Mouse (Mus musculus) MEL (cell line): ENCODE data around the gene Enpp3. TPM values are rescaled to one million over a fixed set of nuclear protein-coding genes. Genes with fewer than 3 reads are reported as not detected.

Experiments used
- DNase-seq: peaks from one replicate; pipeline ENCODE4 v3.0.0; 2011; ENCODE audit warnings: low read depth, low spot score
- H3K27ac ChIP-seq: 2 replicates; pipeline ENCODE4 v1.5.1; 2012; ENCODE audit warnings: low read depth, mild to moderate bottlenecking, control low read depth, low read length, moderate library complexity; ENCODE audit not compliant: control insufficient read depth
- H3K27me3 ChIP-seq, 2 experiments: fragments of 150-350 bp in 1 of 2; sonication (generic) in 1 of 2; 2 replicates each; pipeline ENCODE4 v1.6.1; 2012; ENCODE audit warnings: low read length in 2 of 2, mild to moderate bottlenecking in 2 of 2, improper control_type of control experiment in 1 of 2, moderate library complexity in 1 of 2; ENCODE audit not compliant: insufficient read depth in 2 of 2, control insufficient read depth in 1 of 2
- H3K36me3 ChIP-seq, 2 experiments: 2 replicates each; pipeline ENCODE4 v1.6.1; 2012 to 2014; ENCODE audit warnings: low read length in 2 of 2, improper control_type of control experiment in 1 of 2, inconsistent platforms in 1 of 2, mild to moderate bottlenecking in 1 of 2; ENCODE audit not compliant: insufficient read depth in 2 of 2, control insufficient read depth in 1 of 2
- H3K4me1 ChIP-seq, 2 experiments: fragments of 150-350 bp in 1 of 2; sonication (generic) in 1 of 2; 2 replicates each; pipeline ENCODE4 v1.6.1; 2012; ENCODE audit warnings: low read length in 2 of 2, improper control_type of control experiment in 1 of 2, mild to moderate bottlenecking in 1 of 2; ENCODE audit not compliant: insufficient read depth in 2 of 2, control insufficient read depth in 1 of 2
- H3K4me3 ChIP-seq, 2 experiments: fragments of 150-350 bp in 1 of 2; sonication (generic) in 1 of 2; 2 replicates each; pipeline ENCODE4 v1.5.1; 2012; ENCODE audit warnings: low read depth in 2 of 2, low read length in 2 of 2, mild to moderate bottlenecking in 2 of 2, moderate library complexity in 2 of 2, control low read depth in 1 of 2, improper control_type of control experiment in 1 of 2; ENCODE audit not compliant: control insufficient read depth in 1 of 2, insufficient read depth in 1 of 2
- H3K79me2 ChIP-seq: 2 replicates; pipeline ENCODE4 v1.6.1; 2012; ENCODE audit warnings: mild to moderate bottlenecking, low read length, moderate library complexity; ENCODE audit not compliant: control insufficient read depth, poor library complexity, insufficient read depth
- H3K9ac ChIP-seq: 2 replicates; pipeline ENCODE4 v1.6.1; 2012; ENCODE audit warnings: low read depth, mild to moderate bottlenecking, control low read depth, low read length, moderate library complexity; ENCODE audit not compliant: control insufficient read depth, poor library complexity, severe bottlenecking
- H3K9me3 ChIP-seq: fragments of 150-350 bp; sonication (generic); replicated peaks from 2 replicates; pipeline ENCODE4 v1.6.1; 2012; ENCODE audit warnings: mild to moderate bottlenecking, low read length, improper control_type of control experiment, moderate library complexity; ENCODE audit not compliant: insufficient read depth
- BHLHE40 ChIP-seq: IDR thresholded peaks from 2 replicates; pipeline ENCODE4 v1.6.1; 2012; ENCODE audit warnings: low read depth, mild to moderate bottlenecking, inconsistent platforms, low read length, improper control_type of control experiment, borderline replicate concordance
- CHD2 ChIP-seq: IDR thresholded peaks from 2 replicates; pipeline ENCODE4 v1.6.1; 2011; ENCODE audit warnings: low read length, improper control_type of control experiment
- CTCF ChIP-seq, 3 experiments: IDR thresholded peaks in 2 of 3; conservative IDR thresholded peaks in 1 of 3; 2 replicates each; pipeline ENCODE4 v1.5.1; 2011 to 2012; ENCODE audit warnings: low read length in 3 of 3, low read depth in 2 of 3, mild to moderate bottlenecking in 2 of 3, improper control_type of control experiment in 1 of 3, inconsistent platforms in 1 of 3, mixed read lengths in 1 of 3, moderate library complexity in 1 of 3; ENCODE audit not compliant: control insufficient read depth in 1 of 3, insufficient read depth in 1 of 3, poor library complexity in 1 of 3, severe bottlenecking in 1 of 3
- E2F4 ChIP-seq: IDR thresholded peaks from 2 replicates; pipeline ENCODE4 v1.6.1; 2011; ENCODE audit warnings: low read depth, low read length, improper control_type of control experiment, borderline replicate concordance
- ELF1 ChIP-seq: IDR thresholded peaks from 2 replicates; pipeline ENCODE4 v1.6.1; 2014; ENCODE audit warnings: low read depth, mild to moderate bottlenecking, inconsistent platforms, low read length, improper control_type of control experiment, moderate library complexity
- ETS1 ChIP-seq: IDR thresholded peaks from 2 replicates; pipeline ENCODE4 v1.6.1; 2012; ENCODE audit warnings: low read depth, mild to moderate bottlenecking, inconsistent platforms, low read length, improper control_type of control experiment, moderate library complexity
- GABPA ChIP-seq: IDR thresholded peaks from 2 replicates; pipeline ENCODE4 v1.6.1; 2012; ENCODE audit warnings: low read depth, mild to moderate bottlenecking, inconsistent platforms, low read length, improper control_type of control experiment, moderate library complexity
- JUND ChIP-seq: IDR thresholded peaks from 2 replicates; pipeline ENCODE4 v1.6.1; 2011; ENCODE audit warnings: low read depth, mild to moderate bottlenecking, improper control_type of control experiment, low read length
- MAX ChIP-seq: IDR thresholded peaks from 2 replicates; pipeline ENCODE4 v1.6.1; 2011; ENCODE audit warnings: low read length, improper control_type of control experiment
- MAZ ChIP-seq: IDR thresholded peaks from 2 replicates; pipeline ENCODE4 v1.6.1; 2012; ENCODE audit warnings: low read depth, mild to moderate bottlenecking, inconsistent platforms, low read length, improper control_type of control experiment
- MEF2A ChIP-seq: IDR thresholded peaks from 2 replicates; pipeline ENCODE4 v1.6.1; 2014; ENCODE audit warnings: low read depth, mild to moderate bottlenecking, inconsistent platforms, low read length, improper control_type of control experiment; ENCODE audit not compliant: poor library complexity, insufficient replicate concordance, severe bottlenecking; ENCODE audit errors: extremely low read depth
- MYB ChIP-seq: IDR thresholded peaks from 2 replicates; pipeline ENCODE4 v1.6.1; 2011; ENCODE audit warnings: mild to moderate bottlenecking, low read depth, low read length, improper control_type of control experiment
- MYC ChIP-seq: IDR thresholded peaks from 2 replicates; pipeline ENCODE4 v1.6.1; 2011; ENCODE audit warnings: low read depth, mild to moderate bottlenecking, low read length, improper control_type of control experiment, moderate library complexity
- NELFE ChIP-seq: IDR thresholded peaks from 2 replicates; pipeline ENCODE4 v1.6.1; 2011; ENCODE audit warnings: low read depth, low read length, improper control_type of control experiment
- POLR2A ChIP-seq, 2 experiments: IDR thresholded peaks; 2 replicates each; pipeline ENCODE4 v1.6.1; 2011 to 2012; ENCODE audit warnings: low read length in 2 of 2, mild to moderate bottlenecking in 2 of 2, control low read depth in 1 of 2, improper control_type of control experiment in 1 of 2, low read depth in 1 of 2, moderate library complexity in 1 of 2; ENCODE audit not compliant: control insufficient read depth in 1 of 2, insufficient read depth in 1 of 2, poor library complexity in 1 of 2
- POLR2AphosphoS2 ChIP-seq: IDR thresholded peaks from 2 replicates; pipeline ENCODE4 v1.6.1; 2011; ENCODE audit warnings: low read length, improper control_type of control experiment
- RAD21 ChIP-seq: IDR thresholded peaks from 2 replicates; pipeline ENCODE4 v1.6.1; 2011; ENCODE audit warnings: mild to moderate bottlenecking, low read depth, low read length, improper control_type of control experiment
- SIN3A ChIP-seq: IDR thresholded peaks from 2 replicates; pipeline ENCODE4 v1.6.1; 2012; ENCODE audit warnings: low read length, improper control_type of control experiment, inconsistent platforms
- SMC3 ChIP-seq: IDR thresholded peaks from 2 replicates; pipeline ENCODE4 v1.6.1; 2011; ENCODE audit warnings: low read depth, low read length, improper control_type of control experiment
- TAL1 ChIP-seq: IDR thresholded peaks from 2 replicates; pipeline ENCODE4 v1.6.1; 2012; ENCODE audit warnings: mild to moderate bottlenecking, inconsistent platforms, low read length, moderate library complexity, mixed read lengths
- TCF12 ChIP-seq: IDR thresholded peaks from 2 replicates; pipeline ENCODE4 v1.6.1; 2014; ENCODE audit warnings: low read depth, mild to moderate bottlenecking, inconsistent platforms, low read length, improper control_type of control experiment, moderate library complexity
- UBTF ChIP-seq: IDR thresholded peaks from 2 replicates; pipeline ENCODE4 v1.6.1; 2012; ENCODE audit warnings: low read depth, mild to moderate bottlenecking, inconsistent platforms, low read length, improper control_type of control experiment, moderate library complexity, borderline replicate concordance; ENCODE audit not compliant: insufficient read depth
- ZC3H11A ChIP-seq: IDR thresholded peaks from 2 replicates; pipeline ENCODE4 v1.6.1; 2012; ENCODE audit warnings: low read depth, mild to moderate bottlenecking, inconsistent platforms, low read length, improper control_type of control experiment
- ZKSCAN1 ChIP-seq: IDR thresholded peaks from 2 replicates; pipeline ENCODE4 v1.6.1; 2012; ENCODE audit warnings: low read depth, mild to moderate bottlenecking, inconsistent platforms, low read length, improper control_type of control experiment, moderate library complexity
- ZNF384 ChIP-seq: IDR thresholded peaks from 2 replicates; pipeline ENCODE4 v1.6.1; 2012; ENCODE audit warnings: low read depth, mild to moderate bottlenecking, inconsistent platforms, low read length, improper control_type of control experiment
- polyA plus RNA-seq, 2 experiments: library from polyadenylated mRNA; stranded (reverse) in 1 of 2; unstranded in 1 of 2; fragments of >175 nt in 1 of 2; fragments of >200 nt in 1 of 2; gene quantifications; 2 replicates each; pipeline versions ENCODE4 v1.2.1 to v1.2.4; 2012; ENCODE audit warnings: low replicate concordance in 2 of 2, low read depth in 1 of 2; ENCODE audit not compliant: insufficient read length in 2 of 2, insufficient read depth in 1 of 2, missing spikeins in 1 of 2
- total RNA-seq: library from RNA; depleted of rRNA; stranded (reverse); fragments of 300-350 nt; gene quantifications from 2 replicates; pipeline ENCODE4 v1.2.3, GENCODE M21; 2012

Gene Enpp3
- total and polyA plus RNA-seq, 3 experiments = 0.08 to 0.22 TPM; not detected in 1

- no peak for TF ChIP-seq E2F4
- TF ChIP-seq, all 39 proteins: peak for 7
Observed at GRCm38 (mm10) chr10:24797246-24797645, 45.4 kb downstream of the Enpp3 start (continued).

GRCm38 (mm10) chr10:24792756-24793155 lies 49.9 kb downstream of the Enpp3 start:
- Histone ChIP-seq H3K27ac (no peak overlapping the region), H3K9ac (no peak overlapping the region), H3K27me3 (no peaks in the 10 kb centered on the region), H3K4me3 (no peak overlapping the region), H3K36me3 (no peaks in the 10 kb centered on the region; a peak in 1 of 4 replicates), H3K4me1 (peaks cover 2 to 5% of the 10 kb centered on the region in 2 experiments; a peak in 3 of 4 replicates), H3K79me2 (no peaks in the 10 kb centered on the region), H3K9me3 (no peaks in the 10 kb centered on the region)
- no peak for TF ChIP-seq POLR2A (IDR thresholded peaks at IDR 0.05; ENCODE audit: control insufficient read depth in 1 of 2, insufficient read depth in 1 of 2, low read depth in 1 of 2, low read length in 2 of 2, poor library complexity in 1 of 2)
- no peak for TF ChIP-seq MYC
- no peak for TF ChIP-seq UBTF
- no peak for TF ChIP-seq MEF2A
- no peak for TF ChIP-seq BHLHE40
- no peak for TF ChIP-seq MYB
- no peak for TF ChIP-seq CHD2
- TF ChIP-seq ZNF384 = no peak
- DNase-seq = no peak

GRCm38 (mm10) chr10:24789747-24790545 lies 52.7 kb downstream of the Enpp3 start:
- TF ChIP-seq TAL1 (no peak), GABPA (no peak), BHLHE40 (0 out of 2 replicates have a peak, but pooled peaks have one; percentile 6), MYC (peak; percentile 46; the same call in 1 of the 2 replicates), JUND (no peak), MYB (no peak), ETS1 (0 out of 2 replicates have a peak, but pooled peaks have one; percentile 26), ELF1 (no peak), SMC3 (peak; percentile 77), ZKSCAN1 (no peak), ZC3H11A (peak; percentile 59), MAX (no peak), E2F4 (no peak), RAD21 (peak; percentile 76), MAZ (no peak), CTCF (IDR thresholded peaks at IDR 0.05 in 2 of 3, conservative IDR thresholded peaks at IDR 0.05 in 1 of 3; ENCODE audit: control insufficient read depth in 1 of 3, insufficient read depth in 1 of 3, low read depth in 2 of 3, low read length in 3 of 3, poor library complexity in 1 of 3, severe bottlenecking in 1 of 3) (peak; percentile 80 to 90 (median 85)), TCF12 (no peak), POLR2AphosphoS2 (no peak), NELFE (no peak), SIN3A (peak; percentile 36; the same call in 1 of the 2 replicates)
- H3K4me3 ChIP-seq = no peak overlapping the region
- H3K4me1 ChIP-seq = peaks cover 4 to 19% of the 10 kb centered on the region in 2 experiments
- H3K9ac ChIP-seq = no peak overlapping the region
- no peaks in the 10 kb centered on the region for H3K9me3 ChIP-seq
- peaks cover 0 to 6% of the 10 kb centered on the region in 2 experiments; a peak in 2 of 4 replicates for H3K36me3 ChIP-seq
- H3K79me2 ChIP-seq = no peaks in the 10 kb centered on the region
- H3K27ac ChIP-seq = no peak overlapping the region
- H3K27me3 ChIP-seq = no peaks in the 10 kb centered on the region
- peak; percentile 76 for DNase-seq
